Mouse (Mus musculus): Measurements from ENCODE around the gene Rhbg. TPM values are rescaled to one million over a fixed set of nuclear protein-coding genes. Genes with fewer than 3 reads are reported as not detected.
"Not testable (repeated sequence)": the region's sequence is repeated elsewhere in the genome, so short reads cannot be mapped to it uniquely, and the experiment has no call there.

Gene Rhbg
- 0.27 and 1.2 TPM in 2 replicates for polyA plus RNA-seq (2014; fragmentation: Nextera tagmentation; extraction: Ambion mirVana)

GRCm38 (mm10) chr3:88254268-88254926 is at the start of gene Rhbg:
Rhbg (minus strand) TSS chr3:88254709.
- Histone ChIP-seq H3K4me1 (ENCODE audit: control insufficient read depth, insufficient read depth, low read length) (peaks cover 5% of the 10 kb centered on the region), H3K27me3 (ENCODE audit: control insufficient read depth, insufficient read depth, low read length) (peaks cover 16% of the 10 kb centered on the region; the same call in 1 of the 2 replicates), H3K9ac (ENCODE audit: low read length) (peak within 1 kb of the TSS; percentile 50), H3K4me3 (ENCODE audit: low read depth, low read length) (peak within 1 kb of the TSS; percentile 29), H3K4me2 (ENCODE audit: low read depth) (peak within 1 kb of the TSS; percentile 57), H3K36me3 (ENCODE audit: control insufficient read depth, insufficient read depth, low read length) (no peaks in the 10 kb centered on the region), H3K27ac (ENCODE audit: low read depth, low read length) (no peak within 1 kb of the TSS), H3K9me3 (ENCODE audit: control insufficient read depth, low read length) (no peaks in the 10 kb centered on the region)
- WGBS: 4% methylated on average over 34 of the region's 34 CpGs
- ATAC-seq (ENCODE audit: insufficient read depth, low FRiP score, low TSS enrichment): no peak
- DNase-seq (ENCODE audit: low spot score): peak; percentile 32

GRCm38 (mm10) chr3:88299172-88299571 is 44.7 kb upstream of the Rhbg start:
- no peak overlapping the region for H3K9ac ChIP-seq (ENCODE audit: low read length)
- no peaks in the 10 kb centered on the region for H3K9me3 ChIP-seq (ENCODE audit: control insufficient read depth, low read length)
- no peaks in the 10 kb centered on the region for H3K27me3 ChIP-seq (ENCODE audit: control insufficient read depth, insufficient read depth, low read length)
- ATAC-seq (ENCODE audit: insufficient read depth, low FRiP score, low TSS enrichment) (no peak), DNase-seq (ENCODE audit: low spot score) (no peak)
- H3K27ac ChIP-seq (ENCODE audit: low read depth, low read length): no peak overlapping the region
- H3K4me1 ChIP-seq (ENCODE audit: control insufficient read depth, insufficient read depth, low read length): peaks cover 10% of the 10 kb centered on the region
- peaks cover 24% of the 10 kb centered on the region for H3K36me3 ChIP-seq (ENCODE audit: control insufficient read depth, insufficient read depth, low read length)
- H3K4me2 ChIP-seq (ENCODE audit: low read depth): no peak overlapping the region
- H3K4me3 ChIP-seq (ENCODE audit: low read depth, low read length): no peak overlapping the region
- 91% methylated on average over 1 of the region's 1 CpGs for WGBS

GRCm38 (mm10) chr3:88297321-88297851 is 42.9 kb upstream of the Rhbg start:
- ATAC-seq (ENCODE audit: insufficient read depth, low FRiP score, low TSS enrichment): no peak
- Histone ChIP-seq H3K36me3 (ENCODE audit: control insufficient read depth, insufficient read depth, low read length) (peaks cover 14% of the 10 kb centered on the region), H3K4me1 (ENCODE audit: control insufficient read depth, insufficient read depth, low read length) (peaks cover 10% of the 10 kb centered on the region), H3K27ac (ENCODE audit: low read depth, low read length) (peak overlapping the region; percentile 85), H3K9me3 (ENCODE audit: control insufficient read depth, low read length) (no peaks in the 10 kb centered on the region), H3K9ac (ENCODE audit: low read length) (peak overlapping the region; percentile 84), H3K4me2 (ENCODE audit: low read depth) (peak overlapping the region; percentile 79), H3K27me3 (ENCODE audit: control insufficient read depth, insufficient read depth, low read length) (no peaks in the 10 kb centered on the region), H3K4me3 (ENCODE audit: low read depth, low read length) (peak overlapping the region; percentile 77)
- under 1% methylated on average over 30 of the region's 30 CpGs for WGBS
- DNase-seq (ENCODE audit: low spot score): no peak

GRCm38 (mm10) chr3:88296561-88297318 is 42.2 kb upstream of the Rhbg start, which contains the start of the genes Tsacc and Cct3:
Tsacc (minus strand) TSS chr3:88296999.
Cct3 (plus strand) TSS chr3:88297116.
- Histone ChIP-seq H3K27ac (ENCODE audit: low read depth, low read length) (peak within 1 kb of the TSS; percentile 85), H3K9ac (ENCODE audit: low read length) (peak within 1 kb of the TSS; percentile 84), H3K27me3 (ENCODE audit: control insufficient read depth, insufficient read depth, low read length) (no peaks in the 10 kb centered on the region), H3K9me3 (ENCODE audit: control insufficient read depth, low read length) (no peaks in the 10 kb centered on the region), H3K36me3 (ENCODE audit: control insufficient read depth, insufficient read depth, low read length) (peaks cover 12% of the 10 kb centered on the region), H3K4me3 (ENCODE audit: low read depth, low read length) (peak within 1 kb of the TSS; percentile 77), H3K4me2 (ENCODE audit: low read depth) (peak within 1 kb of the TSS; percentile 79), H3K4me1 (ENCODE audit: control insufficient read depth, insufficient read depth, low read length) (peaks cover 10% of the 10 kb centered on the region)
- under 1% methylated on average over 44 of the region's 44 CpGs for WGBS
- peak; percentile 98 for ATAC-seq (ENCODE audit: insufficient read depth, low FRiP score, low TSS enrichment)
- DNase-seq (ENCODE audit: low spot score): peak; percentile 98

DNA sequence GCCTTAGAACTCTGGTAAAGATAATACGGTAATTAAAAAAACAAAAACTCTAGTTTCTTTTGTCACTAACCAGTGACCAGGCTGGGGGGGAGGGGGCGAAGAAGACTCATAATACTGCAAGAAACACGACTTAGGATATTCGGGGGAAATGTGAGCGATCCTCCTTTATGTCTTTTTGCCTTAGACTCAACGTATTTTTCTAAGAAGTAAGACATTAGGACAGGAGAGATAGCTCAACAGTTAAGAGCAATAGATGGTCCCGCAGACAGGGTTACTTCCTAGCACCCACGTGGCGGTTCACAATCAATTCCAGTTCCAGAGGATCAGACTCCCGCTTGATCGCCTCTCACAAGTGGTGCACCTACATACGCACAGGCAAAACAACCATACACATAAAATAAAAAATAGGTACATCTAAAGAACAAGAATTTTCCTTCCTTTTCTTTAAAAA is 41.6 kb upstream of the Rhbg start:
- peak overlapping the region; percentile 84 for H3K9ac ChIP-seq (ENCODE audit: low read length)
- H3K4me2 ChIP-seq (ENCODE audit: low read depth): peak overlapping the region; percentile 55
- H3K36me3 ChIP-seq (ENCODE audit: control insufficient read depth, insufficient read depth, low read length): peaks cover 12% of the 10 kb centered on the region
- peak; percentile 51 for ATAC-seq (ENCODE audit: insufficient read depth, low FRiP score, low TSS enrichment)
- under 1% methylated on average over 12 of the region's 12 CpGs for WGBS
- peaks cover 10% of the 10 kb centered on the region for H3K4me1 ChIP-seq (ENCODE audit: control insufficient read depth, insufficient read depth, low read length)
- peak overlapping the region; percentile 34; the same call in 1 of the 2 replicates for H3K27ac ChIP-seq (ENCODE audit: low read depth, low read length)
- H3K27me3 ChIP-seq (ENCODE audit: control insufficient read depth, insufficient read depth, low read length): no peaks in the 10 kb centered on the region
- DNase-seq (ENCODE audit: low spot score): no peak
- H3K4me3 ChIP-seq (ENCODE audit: low read depth, low read length): peak overlapping the region; percentile 77
- no peaks in the 10 kb centered on the region for H3K9me3 ChIP-seq (ENCODE audit: control insufficient read depth, low read length)

GRCm38 (mm10) chr3:88295272-88295671 is 40.8 kb upstream of the Rhbg start:
- Histone ChIP-seq H3K9ac (ENCODE audit: low read length) (peak overlapping the region; percentile 84; the same call in 1 of the 2 replicates), H3K4me1 (ENCODE audit: control insufficient read depth, insufficient read depth, low read length) (peaks cover 10% of the 10 kb centered on the region), H3K4me2 (ENCODE audit: low read depth) (peak overlapping the region; percentile 55; the same call in 1 of the 2 replicates)
- not testable (repeated sequence) for H3K36me3 ChIP-seq (ENCODE audit: control insufficient read depth, insufficient read depth, low read length); H3K27me3 ChIP-seq (ENCODE audit: control insufficient read depth, insufficient read depth, low read length); H3K9me3 ChIP-seq (ENCODE audit: control insufficient read depth, low read length); H3K27ac ChIP-seq (ENCODE audit: low read depth, low read length); H3K4me3 ChIP-seq (ENCODE audit: low read depth, low read length); DNase-seq (ENCODE audit: low spot score); ATAC-seq (ENCODE audit: insufficient read depth, low FRiP score, low TSS enrichment)
- WGBS: 75% methylated on average over 1 of the region's 1 CpGs

- Histone ChIP-seq H3K9ac (ENCODE audit: low read length) (no peak overlapping the region), H3K4me1 (ENCODE audit: control insufficient read depth, insufficient read depth, low read length) (peaks cover 2% of the 10 kb centered on the region; the same call in 1 of the 2 replicates), H3K27ac (ENCODE audit: low read depth, low read length) (no peak overlapping the region), H3K27me3 (ENCODE audit: control insufficient read depth, insufficient read depth, low read length) (no peaks in the 10 kb centered on the region), H3K36me3 (ENCODE audit: control insufficient read depth, insufficient read depth, low read length) (no peaks in the 10 kb centered on the region), H3K4me2 (ENCODE audit: low read depth) (no peak overlapping the region), H3K9me3 (ENCODE audit: control insufficient read depth, low read length) (no peaks in the 10 kb centered on the region), H3K4me3 (ENCODE audit: low read depth, low read length) (no peak overlapping the region)
- WGBS: 52% methylated on average over 4 of the region's 4 CpGs
- no peak for ATAC-seq (ENCODE audit: insufficient read depth, low FRiP score, low TSS enrichment)
- no peak for DNase-seq (ENCODE audit: low spot score)
Observed at GRCm38 (mm10) chr3:88291970-88292369, 37.5 kb upstream of the Rhbg start.

- H3K36me3 ChIP-seq (ENCODE audit: control insufficient read depth, insufficient read depth, low read length); DNase-seq (ENCODE audit: low spot score); H3K27ac ChIP-seq (ENCODE audit: low read depth, low read length); H3K4me1 ChIP-seq (ENCODE audit: control insufficient read depth, insufficient read depth, low read length); H3K9ac ChIP-seq (ENCODE audit: low read length); H3K4me3 ChIP-seq (ENCODE audit: low read depth, low read length); H3K9me3 ChIP-seq (ENCODE audit: control insufficient read depth, low read length); H3K4me2 ChIP-seq (ENCODE audit: low read depth); H3K27me3 ChIP-seq (ENCODE audit: control insufficient read depth, insufficient read depth, low read length); ATAC-seq (ENCODE audit: insufficient read depth, low FRiP score, low TSS enrichment): not testable (repeated sequence)
- 80% methylated on average over 8 of the region's 10 CpGs for WGBS
Observed at GRCm38 (mm10) chr3:88288133-88288713, 33.7 kb upstream of the Rhbg start.
